Mouse (Mus musculus) gastrocnemius, postnatal 25 days (tissue): Measurements from ENCODE around the gene Sorcs3. TPM values are rescaled to one million over a fixed set of nuclear protein-coding genes. Genes with fewer than 3 reads are reported as not detected.

Experiments used
- DNase-seq: peaks from one replicate; pipeline ENCODE4 v3.0.0; 2022
- total RNA-seq, 2 experiments: library from RNA; stranded (reverse); gene quantifications; 1 replicate in 1 of 2; 2 replicates in 1 of 2; pipeline ENCODE4 v1.2.3; 2021

Sorcs3 gene
- total RNA-seq, 2 experiments from 2014 or later = not detected

GRCm38 (mm10) chr19:48725851-48726419 lies 520.1 kb downstream of the Sorcs3 start:
- no peak for DNase-seq

GRCm38 (mm10) chr19:48727048-48727447 lies 521.2 kb downstream of the Sorcs3 start:
- DNase-seq = no peak

DNA sequence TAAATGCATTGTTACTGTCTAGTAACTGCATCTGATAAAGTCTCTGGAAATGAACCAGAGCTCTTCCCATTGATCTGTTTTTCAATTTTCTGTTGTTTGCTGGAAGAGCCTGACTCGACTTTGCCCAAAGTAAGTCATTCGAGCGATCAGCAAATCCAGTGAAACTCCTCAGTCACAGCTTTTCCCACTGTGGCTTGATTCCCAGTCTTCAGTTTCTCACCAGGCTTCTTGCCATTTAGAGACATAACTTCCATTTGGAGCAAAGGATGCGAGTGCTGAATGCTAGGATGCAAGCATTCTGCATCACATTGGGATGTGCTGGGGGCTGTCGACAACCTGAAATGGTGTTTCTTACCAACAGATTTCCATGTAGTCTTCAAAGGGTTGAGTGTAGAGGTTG lies 521.8 kb downstream of the Sorcs3 start:
- no peak for DNase-seq

- no peak for DNase-seq
Observed at GRCm38 (mm10) chr19:48731731-48732130, 525.9 kb downstream of the Sorcs3 start.

GRCm38 (mm10) chr19:48734370-48734769 lies 528.5 kb downstream of the Sorcs3 start:
- DNase-seq = no peak

DNA sequence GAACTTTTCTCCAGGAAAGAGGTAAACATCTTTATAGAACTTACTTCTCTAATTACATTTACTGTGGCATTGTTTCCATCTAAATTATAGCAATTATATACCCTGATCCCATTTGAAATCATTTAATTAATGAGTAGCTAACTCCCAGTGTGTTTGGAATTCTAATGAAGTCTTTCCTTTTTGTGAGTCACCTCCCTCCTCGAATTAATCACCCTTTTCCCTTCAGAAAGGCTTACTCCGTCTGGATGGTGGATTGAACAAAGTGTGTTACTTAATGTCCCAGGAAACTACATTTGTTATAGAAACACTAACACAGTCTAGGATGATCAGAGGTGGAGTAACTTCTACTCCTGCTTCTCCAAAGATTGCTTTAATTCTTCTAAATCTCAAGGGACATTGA lies 531.7 kb downstream of the Sorcs3 start:
- DNase-seq = no peak

- DNase-seq = no peak
Observed at GRCm38 (mm10) chr19:48755156-48755555, 549.3 kb downstream of the Sorcs3 start.

DNA sequence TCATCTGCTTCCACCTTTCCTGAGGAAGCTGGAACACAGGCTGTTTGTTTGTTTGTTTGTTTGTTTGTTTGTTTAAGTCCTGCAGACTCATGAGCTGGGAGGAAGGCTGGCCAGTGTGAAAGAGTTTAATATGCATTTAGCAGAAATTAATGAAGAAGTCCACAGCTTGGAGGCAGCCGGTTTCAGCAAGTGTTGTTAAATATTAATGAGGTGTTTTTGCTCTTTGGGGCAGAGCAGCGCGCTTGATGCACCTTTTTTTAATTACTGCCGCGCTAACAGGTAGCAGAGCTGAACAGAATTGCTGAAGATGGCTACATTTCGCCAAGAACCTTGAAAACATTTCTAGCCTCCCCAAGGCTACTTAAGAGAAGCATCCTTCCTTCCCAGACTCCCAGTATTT lies 551.0 kb downstream of the Sorcs3 start:
- no peak for DNase-seq

DNA sequence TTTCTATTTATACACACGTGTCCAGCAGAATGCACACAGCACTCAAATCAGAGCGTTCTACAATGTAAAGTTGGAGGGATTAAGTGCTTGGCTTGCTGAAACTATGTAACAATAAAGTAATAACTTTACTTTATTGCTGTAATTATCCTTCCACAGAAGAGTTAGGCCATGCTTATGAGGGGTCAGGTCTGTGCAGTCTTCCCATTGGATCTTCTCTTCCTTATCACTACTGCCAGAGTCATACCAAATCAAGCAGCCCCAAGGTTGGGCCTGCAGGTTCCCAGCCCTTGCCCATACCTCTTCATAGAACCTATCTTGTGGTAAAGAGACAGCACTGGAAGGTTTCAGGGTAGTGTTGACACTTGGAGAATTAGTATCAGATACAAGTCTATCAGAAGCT lies 560.7 kb downstream of the Sorcs3 start:
- DNase-seq = no peak

GRCm38 (mm10) chr19:48771565-48771964 lies 565.7 kb downstream of the Sorcs3 start:
- no peak for DNase-seq

- DNase-seq = no peak
Observed at GRCm38 (mm10) chr19:48779095-48779765, 573.4 kb downstream of the Sorcs3 start.

DNA sequence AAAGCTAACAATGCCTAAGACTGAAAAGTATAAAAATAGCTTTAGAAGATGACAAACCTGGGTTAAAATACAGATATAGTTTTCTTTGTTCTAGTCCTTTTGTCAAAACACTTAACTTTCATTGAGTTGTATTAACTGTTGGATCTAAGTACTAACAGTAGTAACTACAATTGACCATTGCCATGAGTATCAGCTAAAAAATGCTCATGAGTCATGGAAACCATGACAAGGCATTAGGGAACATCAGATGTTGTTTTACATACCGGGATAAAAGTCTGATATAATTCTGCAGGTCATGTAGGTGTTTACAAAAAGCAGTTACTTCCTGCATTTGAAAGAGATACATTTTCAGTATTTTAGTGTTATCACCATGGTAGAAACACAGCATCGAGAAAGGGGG lies 575.0 kb downstream of the Sorcs3 start:
- DNase-seq = no peak

DNA sequence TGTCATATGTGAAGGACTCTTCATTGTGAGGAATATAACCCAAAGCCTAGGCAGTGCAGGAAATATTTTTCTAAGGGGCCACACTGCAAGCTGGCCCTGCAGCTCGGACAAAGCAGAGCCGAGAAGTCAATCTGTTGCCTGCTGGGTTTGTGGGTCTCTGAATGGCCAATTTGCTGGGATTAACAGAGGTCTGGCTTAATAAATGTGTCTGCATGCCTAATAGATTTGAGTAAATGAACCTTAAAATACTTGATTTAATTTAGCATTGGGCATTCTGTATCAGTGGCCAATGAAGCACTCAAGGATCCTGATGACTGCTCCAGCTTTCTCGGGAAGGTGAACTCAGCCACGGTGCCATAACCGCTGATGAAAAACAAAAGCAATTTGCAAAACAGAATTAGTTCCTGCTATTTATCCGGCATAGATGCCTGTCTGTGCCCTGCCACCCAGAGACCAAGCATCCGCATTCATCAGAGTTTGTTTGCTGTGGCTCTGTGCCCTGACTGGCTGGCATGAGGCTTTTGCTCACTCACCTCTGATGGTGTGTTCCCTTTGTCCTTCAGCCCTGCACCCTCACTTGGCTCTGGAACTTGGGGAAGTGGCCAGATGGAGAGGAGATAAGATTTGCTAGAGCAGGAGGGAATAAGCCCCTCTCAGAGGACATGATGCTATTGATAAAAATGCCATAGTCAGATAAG lies 576.3 kb downstream of the Sorcs3 start:
- no peak for DNase-seq

DNA sequence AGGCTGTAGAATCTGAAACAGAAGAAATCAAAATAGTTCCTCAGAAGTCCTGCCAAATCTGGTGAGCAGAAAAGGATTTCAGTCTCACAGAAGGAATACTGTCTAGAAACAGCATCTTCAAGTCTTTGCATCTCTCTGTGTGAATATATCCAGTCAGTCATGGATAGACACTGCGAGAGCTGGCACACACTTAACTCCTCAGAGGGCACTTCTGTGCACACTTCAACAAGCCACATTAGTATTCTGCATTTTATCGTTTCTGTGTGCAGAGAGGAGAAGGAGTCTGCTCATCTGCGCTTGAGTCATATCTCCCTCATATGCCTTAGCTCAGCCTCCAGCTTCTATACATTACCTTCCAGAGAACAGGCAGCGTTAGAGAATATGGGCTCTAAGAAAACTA lies 581.4 kb downstream of the Sorcs3 start:
- DNase-seq = no peak

DNA sequence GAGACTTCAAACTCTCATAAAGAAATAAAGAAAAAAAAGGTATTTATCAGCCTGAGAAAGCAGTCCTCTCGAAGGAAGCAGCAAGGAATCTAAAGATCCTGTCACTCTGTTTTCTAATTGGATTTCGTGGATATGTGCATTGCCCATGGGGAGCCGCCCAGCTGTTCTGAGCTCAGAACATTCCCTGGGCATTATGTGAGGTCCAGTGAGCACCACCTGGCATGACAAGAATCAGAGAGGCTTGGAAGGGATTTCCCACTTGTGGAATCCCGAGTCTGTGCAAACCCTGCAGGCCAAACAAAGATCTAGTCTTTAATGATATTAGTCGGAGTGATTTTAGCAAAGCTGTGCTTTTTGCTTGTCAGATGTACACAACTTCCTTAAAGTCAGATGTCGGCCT lies 598.7 kb downstream of the Sorcs3 start:
- no peak for DNase-seq

GRCm38 (mm10) chr19:48811541-48811940 lies 605.7 kb downstream of the Sorcs3 start:
- DNase-seq = no peak

- no peak for DNase-seq
Observed at GRCm38 (mm10) chr19:48813823-48814222, 608.0 kb downstream of the Sorcs3 start.

DNA sequence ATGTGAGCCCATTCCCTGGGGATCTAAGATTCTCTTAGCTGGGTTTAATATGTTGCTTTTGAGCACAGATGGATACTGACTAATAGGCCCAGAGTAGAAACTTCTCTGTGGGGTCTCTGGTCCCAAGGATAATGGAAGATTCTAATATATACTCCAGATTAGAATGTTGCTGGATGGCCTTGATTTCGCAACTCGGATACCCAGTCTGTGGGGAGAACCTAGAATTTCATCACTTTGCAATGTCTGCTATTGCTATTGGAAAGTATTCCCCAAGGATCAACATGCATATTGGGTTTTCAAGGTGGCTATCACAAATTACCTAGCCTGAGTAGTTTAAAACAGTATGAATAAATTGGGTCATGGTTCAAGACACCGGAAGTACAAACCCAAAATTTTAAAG lies 609.2 kb downstream of the Sorcs3 start:
- no peak for DNase-seq

DNA sequence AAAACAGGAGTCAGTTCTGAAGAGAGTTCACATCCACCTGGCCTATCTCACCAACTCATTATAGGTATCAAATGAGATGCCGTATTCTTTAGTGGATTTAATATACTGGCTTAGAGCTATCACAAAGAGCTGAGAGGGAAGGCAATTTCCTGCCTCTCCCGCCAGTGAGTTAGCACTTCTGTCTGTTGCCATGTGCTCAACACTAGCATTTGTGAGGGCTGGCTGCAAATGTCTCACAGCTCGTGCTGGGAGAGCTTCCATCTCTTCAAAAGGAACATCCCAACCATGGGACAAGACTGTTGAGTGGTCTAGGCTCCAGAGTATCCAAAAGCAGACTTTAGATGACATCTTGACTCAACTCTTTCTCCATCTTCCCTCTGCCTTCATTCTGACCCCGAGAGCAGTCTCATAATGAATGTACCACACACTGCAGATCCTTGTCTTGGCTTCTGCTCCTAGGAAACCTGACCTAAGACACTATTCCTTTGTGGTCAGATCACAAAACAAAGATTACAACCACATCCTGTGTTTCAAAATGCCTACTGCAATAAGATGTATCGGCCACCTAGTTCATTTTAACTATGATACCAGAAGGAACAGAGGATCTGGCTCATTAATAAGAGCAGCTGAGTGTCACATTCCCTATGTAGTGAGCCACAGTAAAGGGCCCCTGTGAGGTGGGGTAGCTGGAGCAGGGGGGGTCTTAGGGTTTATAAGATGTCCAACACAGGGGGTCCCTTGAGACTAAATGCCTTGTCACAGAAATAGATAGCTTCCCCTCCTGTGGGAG lies 614.9 kb downstream of the Sorcs3 start:
- DNase-seq = no peak

DNA sequence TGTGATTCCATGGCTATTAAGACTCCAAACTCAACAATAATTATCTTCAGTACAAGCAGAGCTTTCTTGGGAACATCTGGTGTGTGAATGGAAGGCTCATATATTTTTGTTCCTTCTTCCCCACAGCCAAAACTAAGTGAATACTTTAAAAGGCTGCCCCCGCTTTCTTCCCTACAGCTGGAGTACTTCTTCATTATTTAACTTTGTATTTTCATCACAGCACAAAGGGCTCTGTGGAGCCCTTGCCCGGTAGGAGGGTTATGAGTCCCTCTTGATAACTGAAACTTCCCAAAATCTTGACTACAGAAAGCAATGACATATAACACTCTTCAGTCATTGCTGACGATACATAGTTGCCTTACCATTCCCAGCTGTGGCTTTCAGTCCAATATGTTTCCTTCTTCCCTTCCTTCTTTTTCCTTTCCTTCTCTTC lies 615.5 kb downstream of the Sorcs3 start:
- DNase-seq = no peak

DNA sequence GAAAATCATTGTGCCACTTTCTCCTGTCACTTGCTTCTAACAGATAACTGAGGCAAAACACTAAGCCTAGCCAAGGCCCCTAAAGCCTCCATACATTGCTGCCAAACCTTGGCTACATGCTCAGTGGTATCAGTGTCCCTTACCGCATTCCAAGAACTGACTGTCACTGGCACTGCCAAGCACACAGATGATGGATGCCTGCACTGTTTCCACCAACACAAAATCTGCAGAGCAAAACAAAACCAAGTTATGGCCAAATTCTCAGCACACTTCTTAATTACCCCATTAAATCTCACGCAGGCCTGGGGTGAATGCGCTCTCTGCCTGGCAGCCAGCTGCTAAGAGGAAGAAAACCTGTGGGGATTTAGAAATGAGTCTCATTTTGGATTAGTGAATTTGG lies 628.5 kb downstream of the Sorcs3 start:
- DNase-seq = no peak

DNA sequence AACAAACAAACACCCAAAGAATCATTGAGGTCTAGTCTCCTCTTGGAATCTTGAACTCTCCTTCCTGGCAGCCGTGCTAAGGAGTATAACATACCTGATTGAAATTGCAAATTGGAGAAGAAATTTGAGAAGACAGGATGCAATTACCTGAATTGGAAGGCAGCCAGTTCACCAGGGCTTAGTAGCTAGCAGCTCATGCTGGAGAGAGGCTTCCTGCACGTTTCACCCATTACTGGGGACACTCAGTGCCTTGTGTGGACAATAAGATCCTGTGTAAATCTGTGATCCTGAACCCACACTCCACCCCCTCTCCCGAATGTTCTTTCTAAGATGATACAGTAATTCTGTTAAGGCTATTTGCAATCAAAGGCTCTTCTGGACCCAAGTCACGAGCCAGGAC lies 633.6 kb downstream of the Sorcs3 start:
- no peak for DNase-seq

GRCm38 (mm10) chr19:48847700-48848099 lies 641.9 kb downstream of the Sorcs3 start:
- DNase-seq = no peak
